Mouse (Mus musculus) megakaryocyte, embryonic 14.5 days (primary cell): Measurements from ENCODE around the gene Mmp2.

Experiments
- FLI1 ChIP-seq: IDR thresholded peaks from 2 replicates; pipeline ENCODE4 v1.6.1; 2012; ENCODE audit warnings: low read length, inconsistent platforms, mixed read lengths
- GATA1 ChIP-seq: IDR thresholded peaks from 3 replicates; pipeline ENCODE4 v1.6.1; 2012; ENCODE audit warnings: mixed read lengths, low read length, inconsistent platforms, borderline replicate concordance

DNA sequence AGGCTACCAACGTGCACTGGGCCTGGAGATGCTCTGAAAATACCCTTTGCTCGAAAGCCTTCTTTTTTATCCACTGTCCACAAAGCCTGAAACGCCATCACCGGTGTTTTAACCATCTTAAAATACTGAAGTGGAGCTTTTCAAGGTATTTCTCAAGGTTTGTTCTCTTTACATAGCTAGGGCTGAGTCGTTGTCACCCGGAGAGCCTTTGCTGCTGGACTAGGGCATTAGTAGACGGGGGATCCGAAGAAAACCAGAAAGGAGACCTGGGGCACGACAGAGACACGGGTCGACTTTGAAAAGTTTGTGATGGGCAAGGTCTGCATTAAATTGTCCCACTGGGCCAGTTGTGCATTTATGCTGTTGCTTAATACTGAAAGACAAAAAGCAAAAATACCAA is 27.7 kb upstream of the Mmp2 start:
- no peak for TF ChIP-seq GATA1
- TF ChIP-seq FLI1: no peak
